Mouse (Mus musculus) testis, adult 2 months (tissue): ENCODE measurements at regions not wholly inside any gene's neighbourhood (a gene's known extent, or its start where the extent isn't known, plus 50 kb on each side); places are given as distances from the start of the nearest gene placed in this dataset.

ENCODE experiments used
- CTCF ChIP-seq: fragments of 200-500 bp; IDR thresholded peaks from 2 replicates; pipeline ENCODE4 v1.5.1; 2012; ENCODE audit warnings: low read depth, mild to moderate bottlenecking, inconsistent platforms, low read length, moderate library complexity; ENCODE audit not compliant: control insufficient read depth, insufficient read depth, insufficient replicate concordance
- POLR2A ChIP-seq: fragments of 200-500 bp; IDR thresholded peaks from 2 replicates; pipeline ENCODE4 v1.6.1; 2012; ENCODE audit warnings: low read depth, mild to moderate bottlenecking, inconsistent platforms, low read length, moderate library complexity; ENCODE audit not compliant: control insufficient read depth

- TF ChIP-seq CTCF (no peak), POLR2A (no peak)
Observed at GRCm38 (mm10) chr11:111445764-111446163, 379.8 kb downstream of the Kcnj2 start.
